Mouse (Mus musculus): ENCODE measurements at regions not wholly inside any gene's neighbourhood (a gene's known extent, or its start where the extent isn't known, plus 50 kb on each side); places are given as distances from the start of the nearest gene placed in this dataset.

DNA sequence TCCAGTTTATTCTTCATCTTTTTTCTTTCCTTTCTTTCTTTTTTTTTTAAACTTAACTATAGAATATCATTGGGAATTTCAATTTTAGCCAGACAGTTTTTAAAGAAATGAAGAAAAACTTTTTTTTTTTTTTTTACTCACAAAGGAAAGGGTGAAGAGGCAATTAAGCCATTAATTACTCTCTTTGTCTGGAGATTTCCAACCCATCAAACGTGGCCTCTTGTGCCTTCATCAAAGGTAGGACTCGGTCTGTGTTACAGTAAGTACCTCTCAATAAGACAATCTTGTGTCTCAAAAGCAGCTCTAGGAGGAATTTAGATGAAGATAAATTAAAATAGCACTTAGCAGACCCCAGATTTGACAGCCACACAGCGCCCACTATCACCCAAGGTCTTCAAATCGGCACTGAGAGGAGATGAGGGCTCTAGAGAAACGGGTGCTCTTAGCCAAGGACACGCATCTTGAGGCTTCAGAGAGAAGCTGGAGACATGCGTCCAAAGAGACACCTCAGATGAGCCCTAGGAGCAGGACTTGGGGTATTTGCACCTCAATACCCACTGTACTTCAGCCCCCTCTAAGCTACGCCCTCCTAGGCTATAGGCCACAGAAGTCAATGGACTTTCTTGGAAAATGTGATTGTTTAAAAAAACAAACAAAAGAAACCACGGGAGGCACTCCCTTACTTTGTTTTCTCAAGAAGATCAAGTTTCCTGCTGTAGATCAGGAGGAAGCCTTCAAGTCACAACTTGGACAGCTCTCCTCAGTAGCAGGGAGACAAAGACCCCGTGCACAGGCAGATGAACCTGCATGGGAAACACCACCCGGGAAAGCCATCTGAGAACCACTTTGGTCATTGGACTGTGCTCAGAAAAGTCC, 176.8 kb upstream of the Spred2 start:
- no peaks in the 10 kb centered on the region for H3K36me3 ChIP-seq (replicated peaks; ENCODE audit: insufficient read depth, low read length)
- no peak overlapping the region for H3K27ac ChIP-seq (ENCODE audit: low read depth)
- no peaks in the 10 kb centered on the region for H3K27me3 ChIP-seq (ENCODE audit: insufficient read depth, low read length)
- 56% methylated on average over 11 of the region's 11 CpGs for WGBS (ENCODE audit: insufficient replicate concordance)
- ATAC-seq (no peak), DNase-seq (no peak)
- no peak overlapping the region for H3K4me3 ChIP-seq (ENCODE audit: low read depth, low read length)
- H3K9me3 ChIP-seq (ENCODE audit: low read length), result no peaks in the 10 kb centered on the region
- H3K4me1 ChIP-seq (ENCODE audit: insufficient read depth), result no peaks in the 10 kb centered on the region
- no peak overlapping the region for H3K9ac ChIP-seq (replicated peaks)
- H3K4me2 ChIP-seq (ENCODE audit: low read depth, low read length), result no peak overlapping the region
- TF ChIP-seq CTCF (IDR thresholded peaks at IDR 0.05; ENCODE audit: low read depth), result no peak
- no peak for TF ChIP-seq EP300 (IDR thresholded peaks at IDR 0.05; ENCODE audit: low read depth)

DNA sequence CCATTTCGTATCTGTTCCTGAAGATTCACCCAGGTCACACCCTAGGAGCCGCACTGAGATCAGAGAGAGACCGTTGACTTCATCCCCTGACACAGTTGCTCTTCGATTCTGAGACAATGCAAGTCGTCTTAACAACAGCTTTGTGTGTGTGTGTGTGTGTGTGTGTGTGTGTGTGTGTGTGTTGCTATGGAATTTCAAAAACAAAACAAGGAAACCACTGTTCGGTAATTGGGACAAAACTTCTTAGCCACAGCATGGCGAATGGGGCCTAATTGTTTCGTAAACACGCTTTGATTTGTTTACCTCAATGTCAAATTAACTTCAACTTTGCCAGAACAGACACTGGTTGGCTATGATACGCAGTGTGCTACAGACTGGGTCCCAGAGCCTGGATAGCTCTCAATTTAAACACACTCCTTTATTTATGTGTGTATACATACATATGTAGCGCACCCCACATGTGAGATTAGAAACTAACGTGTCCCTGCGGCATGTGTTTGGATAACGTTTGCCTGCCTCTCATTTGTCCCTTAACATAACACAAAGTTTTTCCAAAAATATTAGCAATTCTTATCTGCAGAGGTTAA, 176.1 kb upstream of the Spred2 start:
- 64% methylated on average over 14 of the region's 14 CpGs for WGBS (ENCODE audit: insufficient replicate concordance)
- no peak for DNase-seq
- no peak overlapping the region for H3K4me2 ChIP-seq (ENCODE audit: low read depth, low read length)

DNA sequence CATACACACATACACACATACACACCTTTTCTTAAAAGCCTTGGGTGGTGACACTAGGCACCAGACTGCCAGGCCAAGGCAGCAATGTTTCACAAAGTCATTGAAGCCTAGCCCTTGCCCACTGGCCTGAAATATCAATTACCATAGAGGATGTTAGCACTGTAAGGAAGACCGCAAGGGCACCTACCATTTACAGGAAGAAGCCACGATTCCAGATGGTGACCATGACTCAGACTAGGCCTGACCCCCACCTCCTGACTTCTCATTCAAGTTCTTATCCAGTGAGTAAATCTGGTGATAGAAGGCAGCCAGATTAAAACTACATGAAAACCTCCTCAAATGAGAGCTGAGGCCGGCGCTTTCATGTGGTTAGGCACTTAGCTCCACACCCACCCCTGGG, 165.3 kb upstream of the Spred2 start:
- Histone ChIP-seq H3K27ac (ENCODE audit: low read depth) (no peak overlapping the region), H3K9ac (replicated peaks) (no peak overlapping the region), H3K36me3 (replicated peaks; ENCODE audit: insufficient read depth, low read length) (no peaks in the 10 kb centered on the region), H3K4me2 (ENCODE audit: low read depth, low read length) (no peak overlapping the region), H3K4me3 (ENCODE audit: low read depth, low read length) (no peak overlapping the region), H3K4me1 (ENCODE audit: insufficient read depth) (no peaks in the 10 kb centered on the region), H3K9me3 (ENCODE audit: low read length) (no peaks in the 10 kb centered on the region), H3K27me3 (ENCODE audit: insufficient read depth, low read length) (no peaks in the 10 kb centered on the region)
- no peak for ATAC-seq
- WGBS (ENCODE audit: insufficient replicate concordance), result 73% methylated on average over 4 of the region's 4 CpGs
- no peak for DNase-seq
- TF ChIP-seq EP300 (IDR thresholded peaks at IDR 0.05; ENCODE audit: low read depth), result no peak
- no peak for TF ChIP-seq CTCF (IDR thresholded peaks at IDR 0.05; ENCODE audit: low read depth)

More for the DNA sequence above, 176.1 kb upstream of the Spred2 start:
- Histone ChIP-seq H3K27ac (ENCODE audit: low read depth) (no peak overlapping the region), H3K4me1 (ENCODE audit: insufficient read depth) (no peaks in the 10 kb centered on the region), H3K9ac (replicated peaks) (no peak overlapping the region), H3K36me3 (replicated peaks; ENCODE audit: insufficient read depth, low read length) (no peaks in the 10 kb centered on the region), H3K9me3 (ENCODE audit: low read length) (no peaks in the 10 kb centered on the region), H3K4me3 (ENCODE audit: low read depth, low read length) (no peak overlapping the region), H3K27me3 (ENCODE audit: insufficient read depth, low read length) (no peaks in the 10 kb centered on the region)
- no peak for ATAC-seq
- TF ChIP-seq EP300 (IDR thresholded peaks at IDR 0.05; ENCODE audit: low read depth) (no peak), CTCF (IDR thresholded peaks at IDR 0.05; ENCODE audit: low read depth) (no peak)

DNA sequence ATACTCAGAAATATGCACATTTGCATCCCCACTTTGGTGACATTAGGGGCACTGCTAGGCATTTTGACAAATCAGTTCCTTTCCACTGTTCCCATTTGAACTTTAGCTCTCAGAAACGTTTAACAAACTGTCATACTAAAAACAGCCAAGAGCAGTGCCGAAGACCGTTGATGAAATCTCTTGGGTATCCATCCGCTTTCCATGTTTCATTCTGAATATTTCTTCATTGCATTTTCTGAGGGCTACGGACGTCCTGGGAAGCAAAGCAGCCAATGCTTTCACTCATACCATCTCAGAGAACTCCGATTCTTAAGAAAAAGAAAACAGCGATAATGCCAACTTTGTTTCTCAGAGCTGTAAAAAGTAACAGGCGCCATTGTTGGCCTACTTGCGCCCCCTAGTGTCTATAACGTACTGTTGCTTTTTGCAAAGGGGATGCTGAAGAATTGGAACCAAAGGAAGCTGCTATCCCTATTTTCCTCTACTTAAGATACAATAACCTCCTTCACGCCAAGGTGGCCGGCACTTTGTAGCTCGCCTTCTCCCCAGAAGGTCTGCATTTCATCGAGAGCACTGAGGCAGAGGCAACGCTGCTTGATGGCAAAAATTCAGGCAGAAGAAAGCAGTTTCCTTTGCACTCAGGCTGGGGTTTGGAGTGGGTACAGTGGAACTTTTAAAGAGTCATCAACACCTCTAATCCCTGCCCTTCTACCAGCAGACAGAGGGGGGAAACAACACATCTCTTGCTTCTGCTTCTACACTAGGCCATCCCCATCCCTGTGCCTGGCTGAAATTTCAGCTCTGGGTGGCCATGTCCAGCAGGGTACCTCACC, 163.1 kb upstream of the Spred2 start:
- no peak overlapping the region for H3K9ac ChIP-seq (replicated peaks)
- H3K27me3 ChIP-seq (ENCODE audit: insufficient read depth, low read length), result no peaks in the 10 kb centered on the region
- peak; percentile 40 for DNase-seq
- TF ChIP-seq EP300 (IDR thresholded peaks at IDR 0.05; ENCODE audit: low read depth), result no peak
- TF ChIP-seq CTCF (IDR thresholded peaks at IDR 0.05; ENCODE audit: low read depth), result peak; percentile 83
- WGBS (ENCODE audit: insufficient replicate concordance), result 16% methylated on average over 16 of the region's 16 CpGs
- H3K27ac ChIP-seq (ENCODE audit: low read depth), result no peak overlapping the region
- ATAC-seq, result no peak
- H3K4me2 ChIP-seq (ENCODE audit: low read depth, low read length), result no peak overlapping the region
- no peaks in the 10 kb centered on the region for H3K4me1 ChIP-seq (ENCODE audit: insufficient read depth)
- H3K9me3 ChIP-seq (ENCODE audit: low read length), result no peaks in the 10 kb centered on the region
- H3K4me3 ChIP-seq (ENCODE audit: low read depth, low read length), result no peak overlapping the region
- no peaks in the 10 kb centered on the region for H3K36me3 ChIP-seq (replicated peaks; ENCODE audit: insufficient read depth, low read length)

DNA sequence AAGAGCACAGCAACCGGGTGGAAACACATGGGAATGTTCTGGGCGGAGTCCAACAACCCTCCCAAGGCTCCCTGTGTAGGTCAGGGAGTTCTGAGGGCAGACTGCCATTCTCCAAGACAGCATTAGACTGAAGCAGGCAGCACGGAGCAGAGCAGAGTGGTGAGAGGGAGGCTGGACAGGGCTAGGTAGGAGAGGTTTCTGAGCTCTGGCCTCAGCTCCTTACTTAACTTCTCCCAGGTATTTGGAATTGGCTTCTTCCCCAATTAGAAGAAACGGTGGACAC, 162.5 kb upstream of the Spred2 start:
- no peak for TF ChIP-seq EP300 (IDR thresholded peaks at IDR 0.05; ENCODE audit: low read depth)
- no peak for TF ChIP-seq CTCF (IDR thresholded peaks at IDR 0.05; ENCODE audit: low read depth)
- Histone ChIP-seq H3K4me2 (ENCODE audit: low read depth, low read length) (no peak overlapping the region), H3K4me3 (ENCODE audit: low read depth, low read length) (no peak overlapping the region), H3K27ac (ENCODE audit: low read depth) (no peak overlapping the region), H3K4me1 (ENCODE audit: insufficient read depth) (no peaks in the 10 kb centered on the region), H3K36me3 (replicated peaks; ENCODE audit: insufficient read depth, low read length) (no peaks in the 10 kb centered on the region), H3K9me3 (ENCODE audit: low read length) (no peaks in the 10 kb centered on the region), H3K27me3 (ENCODE audit: insufficient read depth, low read length) (no peaks in the 10 kb centered on the region), H3K9ac (replicated peaks) (no peak overlapping the region)
- DNase-seq (no peak), ATAC-seq (no peak)
- WGBS (ENCODE audit: insufficient replicate concordance), result 53% methylated on average over 4 of the region's 4 CpGs

- Histone ChIP-seq H3K4me1 (ENCODE audit: insufficient read depth) (no peaks in the 10 kb centered on the region), H3K4me3 (ENCODE audit: low read depth, low read length) (no peak overlapping the region), H3K9ac (replicated peaks) (no peak overlapping the region), H3K27me3 (ENCODE audit: insufficient read depth, low read length) (no peaks in the 10 kb centered on the region), H3K27ac (ENCODE audit: low read depth) (no peak overlapping the region), H3K4me2 (ENCODE audit: low read depth, low read length) (no peak overlapping the region), H3K9me3 (ENCODE audit: low read length) (no peaks in the 10 kb centered on the region), H3K36me3 (replicated peaks; ENCODE audit: insufficient read depth, low read length) (no peaks in the 10 kb centered on the region)
- ATAC-seq (no peak), DNase-seq (no peak)
- WGBS (ENCODE audit: insufficient replicate concordance), result 74% methylated on average over 5 of the region's 5 CpGs
- TF ChIP-seq CTCF (IDR thresholded peaks at IDR 0.05; ENCODE audit: low read depth) (no peak), EP300 (IDR thresholded peaks at IDR 0.05; ENCODE audit: low read depth) (no peak)
Observed at GRCm38 (mm10) chr11:19767316-19767715, 156.9 kb upstream of the Spred2 start.
